Mouse (Mus musculus) lung, embryonic 14.5 days (tissue): Measurements from ENCODE around the gene Msantd1. TPM values are rescaled to one million over a fixed set of nuclear protein-coding genes. Genes with fewer than 3 reads are reported as not detected.
"Not testable (repeated sequence)": the region's sequence is repeated elsewhere in the genome, so short reads cannot be mapped to it uniquely, and the experiment has no call there.

ENCODE experiments used
- ATAC-seq: fragments of 200-750 bp; cut with Nextera tagmentation; 2 replicates; pipeline ENCODE4 v1.8.0; 2017; ENCODE audit warnings: mild to moderate bottlenecking, moderate TSS enrichment, moderate library complexity; ENCODE audit not compliant: insufficient read depth
- DNase-seq: peaks from one replicate; pipeline ENCODE4 v3.0.0-alpha.2; 2015
- H3K27ac ChIP-seq: fragments of 300-500 bp; sonication (generic); 2 replicates; pipeline ENCODE4 v1.5.1; 2014; ENCODE audit warnings: low read depth, mild to moderate bottlenecking, moderate library complexity
- H3K27me3 ChIP-seq: fragments of 300-500 bp; sonication (generic); 2 replicates; pipeline ENCODE4 v1.6.1; 2014; ENCODE audit warnings: low read length, control low read depth; ENCODE audit not compliant: insufficient read depth
- H3K36me3 ChIP-seq: fragments of 300-500 bp; sonication (generic); 2 replicates; pipeline ENCODE4 v1.6.1; 2014; ENCODE audit warnings: control low read depth; ENCODE audit not compliant: insufficient read depth
- H3K4me1 ChIP-seq: fragments of 300-500 bp; sonication (generic); 2 replicates; pipeline ENCODE4 v1.6.1; 2014; ENCODE audit warnings: antibody characterized with exemption, control low read depth; ENCODE audit not compliant: insufficient read depth
- H3K4me2 ChIP-seq: fragments of 300-500 bp; sonication (generic); 2 replicates; pipeline ENCODE4 v1.6.1; 2014; ENCODE audit warnings: mild to moderate bottlenecking
- H3K4me3 ChIP-seq: fragments of 300-500 bp; sonication (generic); 2 replicates; pipeline ENCODE4 v1.5.1; 2014; ENCODE audit warnings: low read depth, low read length
- H3K9ac ChIP-seq: fragments of 300-500 bp; sonication (generic); 2 replicates; pipeline ENCODE4 v1.6.1; 2014
- H3K9me3 ChIP-seq: fragments of 300-500 bp; sonication (generic); 2 replicates; pipeline ENCODE4 v1.6.1; 2016; ENCODE audit warnings: low read depth, low read length, control low read depth
- CTCF ChIP-seq: IDR thresholded peaks from 2 replicates; pipeline ENCODE4 v1.5.1; 2016; ENCODE audit warnings: antibody characterized with exemption, low read depth
- WGBS: fragments of 180-500 bp; shearing (Covaris S2); extraction: QIAGEN DNeasy Blood & Tissue Kit; methylation state at CpG from one replicate; pipeline ENCODE4 v1.1.7; 2014; 5-methylcytosine and 5-hydroxymethylcytosine counted together
- polyA plus RNA-seq: library from polyadenylated mRNA; unstranded; fragments of >200 nt; fragmentation: Nextera tagmentation; extraction: Ambion mirVana; gene quantifications from 2 replicates; pipeline ENCODE4 v1.2.1, GENCODE M21; 2014

Msantd1 gene
- 0.49 and 1.1 TPM in 2 replicates for polyA plus RNA-seq

GRCm38 (mm10) chr5:34907910-34908725 is at the start of gene Msantd1:
Gene Msantd1, plus strand, starts transcription at chr5:34908012.
- peaks cover 60% of the 10 kb centered on the region for H3K36me3 ChIP-seq
- no peaks in the 10 kb centered on the region for H3K9me3 ChIP-seq
- ATAC-seq (no peak), DNase-seq (no peak)
- H3K27me3 ChIP-seq: no peaks in the 10 kb centered on the region
- no peak within 1 kb of the TSS for H3K9ac ChIP-seq
- no peak within 1 kb of the TSS for H3K4me2 ChIP-seq
- H3K4me3 ChIP-seq: no peak within 1 kb of the TSS
- no peak for TF ChIP-seq CTCF
- no peaks in the 10 kb centered on the region for H3K4me1 ChIP-seq
- WGBS: 85% methylated on average over 6 of the region's 6 CpGs
- peak within 1 kb of the TSS; percentile 67 for H3K27ac ChIP-seq

- no peak overlapping the region for H3K4me3 ChIP-seq
- H3K36me3 ChIP-seq: peaks cover 61% of the 10 kb centered on the region
- H3K4me1 ChIP-seq: no peaks in the 10 kb centered on the region
- H3K27ac ChIP-seq: no peak overlapping the region
- no peak for TF ChIP-seq CTCF
- DNase-seq (no peak), ATAC-seq (no peak)
- H3K9me3 ChIP-seq: no peaks in the 10 kb centered on the region
- no peak overlapping the region for H3K4me2 ChIP-seq
- no peaks in the 10 kb centered on the region for H3K27me3 ChIP-seq
- H3K9ac ChIP-seq: no peak overlapping the region
- WGBS: 93% methylated on average over 5 of the region's 5 CpGs
Observed at GRCm38 (mm10) chr5:34865367-34865766, 42.4 kb upstream of the Msantd1 start.

GRCm38 (mm10) chr5:34880307-34880706 is 27.5 kb upstream of the Msantd1 start:
- not testable (repeated sequence) for H3K4me3 ChIP-seq, H3K9ac ChIP-seq, DNase-seq, H3K4me1 ChIP-seq, H3K9me3 ChIP-seq, H3K27ac ChIP-seq, ATAC-seq, H3K4me2 ChIP-seq, H3K27me3 ChIP-seq
- WGBS: 87% methylated on average over 3 of the region's 3 CpGs
- H3K36me3 ChIP-seq: peaks cover 72% of the 10 kb centered on the region

DNA sequence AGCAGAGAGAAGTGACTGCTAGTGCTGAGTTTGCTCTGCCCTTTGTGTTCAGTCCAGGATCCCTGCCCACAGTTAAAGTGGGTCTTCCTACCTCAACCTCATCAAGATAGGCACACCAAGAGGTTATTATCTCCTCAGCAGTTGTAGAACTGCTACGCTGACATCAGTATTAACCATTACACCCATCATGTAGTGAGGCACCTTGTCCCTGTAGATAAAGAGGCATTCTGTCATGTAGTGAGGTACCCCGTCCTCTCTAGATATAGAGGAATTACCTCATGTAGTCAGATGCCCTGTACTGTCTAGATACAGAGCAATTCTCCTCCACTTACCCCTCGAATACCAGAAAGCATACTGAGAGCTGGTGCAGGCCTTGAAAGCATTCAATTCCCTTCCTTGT is 26.8 kb upstream of the Msantd1 start:
- WGBS: 94% methylated on average over 3 of the region's 3 CpGs
- no peak for TF ChIP-seq CTCF
- no peak overlapping the region for H3K4me3 ChIP-seq
- no peak overlapping the region; the same call in 1 of the 2 replicates for H3K27ac ChIP-seq
- H3K9me3 ChIP-seq: no peaks in the 10 kb centered on the region
- no peak overlapping the region for H3K9ac ChIP-seq
- H3K4me2 ChIP-seq: no peak overlapping the region
- peaks cover 69% of the 10 kb centered on the region for H3K36me3 ChIP-seq
- H3K4me1 ChIP-seq: no peaks in the 10 kb centered on the region
- peak; percentile 44; the same call in 1 of the 2 replicates for ATAC-seq
- DNase-seq: no peak
- no peaks in the 10 kb centered on the region for H3K27me3 ChIP-seq

DNA sequence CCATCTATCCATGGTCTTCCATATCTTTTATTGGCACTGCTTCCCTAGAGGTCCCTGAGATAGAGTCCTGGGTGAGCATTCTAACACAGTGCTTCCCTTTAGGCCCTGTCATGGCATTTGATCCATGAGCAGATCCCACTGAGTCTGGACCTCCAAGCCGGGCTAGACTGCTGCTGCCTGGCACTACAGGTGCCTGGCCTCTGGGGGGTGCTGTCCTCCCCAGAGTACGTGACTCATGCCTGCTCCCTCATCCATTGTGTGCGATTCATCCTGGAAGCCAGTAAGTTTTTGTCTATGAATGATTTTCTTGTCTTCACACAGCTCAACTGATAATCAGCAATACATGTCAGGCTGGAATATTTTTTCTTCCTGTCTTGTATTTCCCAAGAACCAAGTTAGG is 22.6 kb upstream of the Msantd1 start:
- no peak for DNase-seq

DNA sequence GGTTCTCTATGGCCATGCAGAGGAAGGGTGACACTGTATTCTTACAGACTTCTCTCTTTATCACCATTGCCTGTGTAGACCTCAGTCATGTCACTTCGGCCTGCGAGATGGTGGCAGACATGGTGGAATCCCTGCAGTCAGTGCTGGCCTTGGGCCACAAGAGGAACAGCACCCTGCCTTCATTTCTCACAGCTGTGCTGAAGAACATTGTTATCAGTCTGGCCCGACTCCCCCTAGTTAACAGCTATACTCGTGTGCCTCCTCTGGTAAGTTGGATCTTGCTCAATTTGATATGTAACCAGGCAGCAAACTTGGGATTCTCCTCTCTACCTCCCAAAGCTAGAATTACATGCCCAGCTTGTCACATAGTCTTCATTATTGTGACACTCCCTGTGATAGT is 18.6 kb upstream of the Msantd1 start:
- no peak for ATAC-seq
- 81% methylated on average over 4 of the region's 4 CpGs for WGBS
- Histone ChIP-seq H3K4me3 (no peak overlapping the region), H3K9me3 (no peaks in the 10 kb centered on the region), H3K36me3 (peaks cover 70% of the 10 kb centered on the region), H3K4me1 (no peaks in the 10 kb centered on the region), H3K4me2 (no peak overlapping the region), H3K27me3 (no peaks in the 10 kb centered on the region), H3K27ac (no peak overlapping the region), H3K9ac (no peak overlapping the region)
- TF ChIP-seq CTCF: no peak
- DNase-seq: no peak

More for the DNA sequence above, 22.6 kb upstream of the Msantd1 start:
- no peak overlapping the region for H3K27ac ChIP-seq
- TF ChIP-seq CTCF: peak; percentile 36
- no peaks in the 10 kb centered on the region for H3K27me3 ChIP-seq
- H3K4me3 ChIP-seq: no peak overlapping the region
- 80% methylated on average over 3 of the region's 3 CpGs for WGBS
- H3K4me2 ChIP-seq: no peak overlapping the region
- ATAC-seq: no peak
- H3K36me3 ChIP-seq: peaks cover 69% of the 10 kb centered on the region
- no peaks in the 10 kb centered on the region for H3K4me1 ChIP-seq
- H3K9me3 ChIP-seq: no peaks in the 10 kb centered on the region
- no peak overlapping the region for H3K9ac ChIP-seq

GRCm38 (mm10) chr5:34896697-34897453 is 10.9 kb upstream of the Msantd1 start:
- TF ChIP-seq CTCF: no peak
- no peak overlapping the region for H3K27ac ChIP-seq
- H3K9me3 ChIP-seq: no peaks in the 10 kb centered on the region
- DNase-seq (no peak), ATAC-seq (no peak)
- H3K27me3 ChIP-seq: no peaks in the 10 kb centered on the region
- WGBS: 77% methylated on average over 3 of the region's 3 CpGs
- H3K9ac ChIP-seq: no peak overlapping the region
- no peak overlapping the region for H3K4me2 ChIP-seq
- H3K4me3 ChIP-seq: no peak overlapping the region
- H3K4me1 ChIP-seq: no peaks in the 10 kb centered on the region
- peaks cover 74% of the 10 kb centered on the region for H3K36me3 ChIP-seq
